Mouse (Mus musculus): ENCODE measurements around the gene Mtch1.

DNA sequence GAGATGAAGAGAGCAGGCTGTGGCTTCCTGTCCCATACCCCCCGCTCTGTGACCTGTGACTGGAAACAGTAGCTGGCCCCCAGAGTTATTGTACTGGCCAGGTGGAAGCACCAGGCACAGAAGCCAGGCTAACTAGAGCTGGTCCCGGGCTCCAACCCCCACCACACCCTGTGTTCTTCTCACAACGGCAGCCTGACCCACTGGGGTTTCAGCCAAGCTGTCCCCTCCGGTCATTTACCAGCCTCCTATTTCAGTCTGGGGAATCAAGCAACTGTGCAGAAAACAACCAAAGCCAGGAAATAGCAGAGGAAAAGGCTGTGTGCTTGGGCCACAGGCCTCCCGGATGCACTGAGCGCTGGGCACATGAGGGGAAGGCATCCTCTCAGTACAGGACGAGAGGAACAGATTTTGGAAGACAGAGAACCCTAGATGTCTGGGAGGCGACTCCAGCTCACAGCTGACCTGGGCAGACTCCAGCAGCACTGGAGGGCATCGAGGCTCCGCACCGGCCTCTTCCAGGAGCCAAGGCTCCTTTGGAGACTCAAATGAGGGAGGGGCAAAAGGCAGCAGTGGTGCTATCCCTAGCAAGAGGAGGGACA, 8.5 kb downstream of the Mtch1 start:
- TF ChIP-seq CTCF (IDR thresholded peaks at IDR 0.05; ENCODE audit: low read depth, low read length) (no peak), GATA2 (IDR thresholded peaks at IDR 0.05; ENCODE audit: borderline replicate concordance, low read depth, low read length) (no peak), GATA1 (IDR thresholded peaks at IDR 0.05; ENCODE audit: borderline replicate concordance, low read length) (no peak), TAL1 (conservative IDR thresholded peaks at IDR 0.05; ENCODE audit: low read depth, low read length) (no peak), POLR2AphosphoS5 (IDR thresholded peaks at IDR 0.05; ENCODE audit: insufficient replicate concordance, low read depth, low read length) (no peak)
